Mouse (Mus musculus): ENCODE measurements around the gene Adipor2.

DNA sequence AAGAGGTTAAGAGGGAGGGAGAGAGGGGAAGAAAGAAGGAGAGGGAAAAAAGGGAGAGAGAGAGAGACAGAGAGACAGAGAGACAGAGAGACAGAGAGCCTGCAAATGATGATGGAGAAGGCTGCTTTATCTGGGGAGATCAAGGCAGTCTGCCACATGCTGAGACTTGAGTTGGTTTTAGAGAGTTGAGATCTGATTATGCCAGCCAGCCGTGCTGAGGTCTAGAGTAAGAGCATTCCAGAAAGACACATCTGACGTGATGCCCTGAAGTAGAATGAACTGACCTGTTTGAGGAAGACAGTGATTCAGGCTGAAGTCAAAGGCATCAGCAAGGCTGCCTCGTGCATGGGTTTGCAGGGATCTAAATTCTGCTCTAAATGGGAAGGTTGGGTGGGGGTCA lies 83.7 kb downstream of the Adipor2 start:
- no peak for TF ChIP-seq HCFC1 (IDR thresholded peaks at IDR 0.05; ENCODE audit: borderline replicate concordance, insufficient read depth, low read length)
- TF ChIP-seq ZC3H11A (IDR thresholded peaks at IDR 0.05; ENCODE audit: borderline replicate concordance, low read depth, low read length) = no peak
